Mouse (Mus musculus) ES-E14 (cell line): ENCODE data around the gene Gsg1l.

Experiments
- HCFC1 ChIP-seq: IDR thresholded peaks from 2 replicates; pipeline ENCODE4 v1.6.1; 2012; ENCODE audit warnings: low read length, inconsistent platforms, borderline replicate concordance; ENCODE audit not compliant: insufficient read depth
- ZC3H11A ChIP-seq: IDR thresholded peaks from 2 replicates; pipeline ENCODE4 v1.6.1; 2012; ENCODE audit warnings: low read depth, mild to moderate bottlenecking, inconsistent platforms, low read length, borderline replicate concordance

DNA sequence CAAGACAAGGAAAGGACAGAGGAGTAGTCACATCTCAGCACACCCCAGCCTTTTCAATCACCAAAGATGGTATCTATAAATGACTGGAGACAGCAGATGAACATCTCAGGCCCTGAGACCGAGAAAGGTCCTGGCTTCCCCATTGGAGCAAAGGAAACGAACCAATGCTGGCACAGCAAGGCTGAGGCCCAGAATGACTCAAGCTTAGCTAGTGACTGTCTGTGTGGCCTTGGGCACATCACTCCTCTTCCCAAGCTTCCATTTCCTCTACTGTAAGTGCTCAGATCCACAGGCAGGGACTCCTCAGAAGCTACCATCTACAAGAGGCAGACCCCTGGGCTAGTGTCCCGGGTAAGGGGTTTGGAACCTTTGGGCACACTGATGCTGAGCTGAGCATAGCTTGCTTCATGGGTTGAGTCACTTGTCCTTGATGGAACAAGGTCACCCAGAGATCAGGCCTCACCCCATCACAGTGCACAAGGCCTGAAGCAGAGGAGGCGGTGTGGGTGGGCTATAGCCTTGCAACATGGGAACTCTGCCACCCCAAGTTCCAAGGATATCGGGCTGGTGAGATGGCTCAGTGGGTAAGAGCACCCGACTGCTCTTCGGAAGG, 17.1 kb upstream of the Gsg1l start:
- TF ChIP-seq HCFC1 (no peak), ZC3H11A (no peak)
